Mouse (Mus musculus) ES-E14 (cell line): ENCODE measurements around the gene Lpar6.

Source experiments
- CHD2 ChIP-seq: IDR thresholded peaks from 2 replicates; pipeline ENCODE4 v1.6.1; 2014; ENCODE audit warnings: mild to moderate bottlenecking, low read depth, low read length, inconsistent platforms
- ZC3H11A ChIP-seq: IDR thresholded peaks from 2 replicates; pipeline ENCODE4 v1.6.1; 2012; ENCODE audit warnings: low read depth, mild to moderate bottlenecking, inconsistent platforms, low read length, borderline replicate concordance
- ZNF384 ChIP-seq: IDR thresholded peaks from 2 replicates; pipeline ENCODE4 v1.6.1; 2012; ENCODE audit warnings: low read depth, low read length, inconsistent platforms

DNA sequence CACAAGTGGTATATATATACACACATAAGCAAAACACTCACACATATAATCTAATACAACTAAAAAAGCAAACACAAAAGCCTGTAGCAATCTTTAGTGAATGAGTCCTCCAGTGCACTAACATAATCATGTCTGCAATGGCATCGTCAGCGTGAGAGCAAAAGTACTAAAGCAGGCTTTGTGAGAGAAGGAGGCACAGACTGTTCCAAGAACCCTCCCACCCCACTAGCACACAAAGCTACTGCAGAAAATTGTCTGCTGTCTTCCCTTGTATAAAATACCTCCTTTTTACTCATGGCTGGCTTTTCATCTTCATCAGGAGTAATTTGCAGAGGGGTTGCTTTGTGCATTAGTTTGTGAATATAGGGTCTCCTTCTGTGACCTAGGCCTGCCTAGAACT lies 14.6 kb downstream of the Lpar6 start:
- TF ChIP-seq CHD2 (no peak), ZC3H11A (no peak), ZNF384 (no peak)
